Mouse (Mus musculus) E14TG2a.4 (cell line): ENCODE data around the gene Ptprf.

Experiments
- H3K27me3 ChIP-seq: 2 replicates; pipeline ENCODE4 v1.6.1; 2014; ENCODE audit warnings: low read length, control low read depth; ENCODE audit not compliant: insufficient read depth
- H3K36me3 ChIP-seq: 2 replicates; pipeline ENCODE4 v1.6.1; 2014; ENCODE audit warnings: low read length, control low read depth; ENCODE audit not compliant: insufficient read depth
- H3K4me1 ChIP-seq: replicated peaks from 2 replicates; pipeline ENCODE4 v1.6.1; 2014; ENCODE audit warnings: low read depth, low read length, control low read depth
- H3K4me3 ChIP-seq: replicated peaks from 2 replicates; pipeline ENCODE4 v1.5.1; 2014; ENCODE audit warnings: mild to moderate bottlenecking, low read length
- H3K9me3 ChIP-seq: 2 replicates; pipeline ENCODE4 v1.6.1; 2014; ENCODE audit warnings: low read length, control low read depth
- CTCF ChIP-seq: conservative IDR thresholded peaks from 2 replicates; pipeline ENCODE4 v1.5.1; 2014; ENCODE audit warnings: low read length
- NANOG ChIP-seq: IDR thresholded peaks from 2 replicates; pipeline ENCODE4 v1.6.1; 2014; ENCODE audit warnings: borderline replicate concordance, low read length, mixed read lengths
- POU5F1 ChIP-seq: IDR thresholded peaks from 2 replicates; pipeline ENCODE4 v1.6.1; 2014; ENCODE audit warnings: low read length, borderline replicate concordance

Ptprf gene

DNA sequence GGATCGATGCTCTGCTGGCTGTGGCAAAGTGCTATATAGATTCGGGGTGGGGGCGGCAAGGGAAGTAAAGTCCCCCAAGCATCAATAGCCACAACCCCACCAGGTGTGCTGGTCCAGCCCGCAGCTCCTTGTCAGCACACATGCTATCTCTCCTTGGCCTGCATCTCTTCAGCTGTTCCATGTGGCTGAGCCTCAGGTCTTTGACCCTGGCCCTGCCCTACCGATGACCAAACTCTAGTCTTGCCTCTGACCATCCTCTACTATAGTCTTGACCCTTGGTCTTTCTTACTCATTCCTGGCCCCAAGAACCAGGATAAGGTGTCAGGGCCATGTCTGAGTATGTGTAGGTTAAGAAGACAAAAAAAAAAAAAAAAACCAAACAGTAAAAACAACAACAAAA, 33.2 kb downstream of the Ptprf start:
- TF ChIP-seq CTCF: no peak
- no peak for TF ChIP-seq NANOG
- no peak for TF ChIP-seq POU5F1
- Histone ChIP-seq H3K27me3 (no peaks in the 10 kb centered on the region), H3K36me3 (peaks cover 62% of the 10 kb centered on the region), H3K4me3 (no peak overlapping the region), H3K9me3 (no peaks in the 10 kb centered on the region), H3K4me1 (peaks cover 94% of the 10 kb centered on the region)

GRCm38 (mm10) chr4:118257416-118257815, 33.8 kb downstream of the Ptprf start:
- TF ChIP-seq CTCF (no peak), POU5F1 (no peak), NANOG (no peak)

DNA sequence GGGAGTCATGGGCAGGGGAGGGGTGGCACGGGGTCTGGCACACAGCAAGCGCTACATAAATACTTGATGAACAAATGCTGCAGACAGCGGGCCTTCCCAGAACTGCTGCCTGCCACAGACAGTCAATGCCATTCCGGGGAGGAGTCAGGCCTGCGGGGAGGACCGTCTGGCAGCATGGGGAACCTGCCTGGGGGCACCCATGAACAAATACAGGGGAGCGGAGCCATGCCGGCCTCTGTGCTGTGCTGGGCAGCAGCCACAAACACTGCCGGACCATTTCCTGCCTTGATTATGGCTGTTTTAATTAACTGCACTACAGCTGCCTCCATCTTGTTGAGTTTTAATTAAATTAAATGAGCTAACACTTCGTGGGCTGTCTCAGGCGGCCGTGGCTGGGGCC, 35.0 kb downstream of the Ptprf start:
- no peaks in the 10 kb centered on the region for H3K9me3 ChIP-seq
- TF ChIP-seq NANOG: no peak
- no peak for TF ChIP-seq POU5F1
- TF ChIP-seq CTCF: no peak
- peaks cover 94% of the 10 kb centered on the region for H3K4me1 ChIP-seq
- peak overlapping the region; percentile 29; the same call in 1 of the 2 replicates for H3K4me3 ChIP-seq
- H3K27me3 ChIP-seq: no peaks in the 10 kb centered on the region
- H3K36me3 ChIP-seq: peaks cover 76% of the 10 kb centered on the region

More at GRCm38 (mm10) chr4:118257416-118257815, 33.8 kb downstream of the Ptprf start:
- Histone ChIP-seq H3K4me3 (no peak overlapping the region), H3K9me3 (no peaks in the 10 kb centered on the region), H3K36me3 (peaks cover 64% of the 10 kb centered on the region), H3K27me3 (no peaks in the 10 kb centered on the region), H3K4me1 (peaks cover 94% of the 10 kb centered on the region)

DNA sequence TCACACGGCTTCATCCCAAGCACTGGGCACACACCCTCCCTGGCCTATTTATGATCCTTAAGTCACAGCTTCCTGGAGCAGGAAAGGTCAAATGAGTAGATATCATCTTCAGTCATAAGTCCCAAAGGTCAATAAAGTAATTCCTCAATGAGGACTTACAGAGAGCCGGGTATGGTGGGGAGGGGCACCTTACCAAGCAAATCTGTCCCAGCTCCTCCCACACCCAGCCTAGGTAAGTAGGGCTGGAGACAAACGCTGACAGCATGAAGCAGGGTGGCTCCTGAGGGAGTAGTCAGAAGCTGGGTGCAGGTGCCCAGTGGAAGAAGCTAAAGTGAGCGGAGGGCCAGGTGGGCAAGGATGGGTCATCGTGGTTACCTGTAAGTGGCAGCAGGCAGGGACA, 36.3 kb downstream of the Ptprf start:
- TF ChIP-seq CTCF: no peak
- TF ChIP-seq POU5F1: no peak
- TF ChIP-seq NANOG: no peak
- no peak overlapping the region for H3K4me3 ChIP-seq
- peaks cover 98% of the 10 kb centered on the region for H3K4me1 ChIP-seq
- H3K36me3 ChIP-seq: peaks cover 89% of the 10 kb centered on the region
- H3K9me3 ChIP-seq: no peaks in the 10 kb centered on the region
- H3K27me3 ChIP-seq: no peaks in the 10 kb centered on the region

DNA sequence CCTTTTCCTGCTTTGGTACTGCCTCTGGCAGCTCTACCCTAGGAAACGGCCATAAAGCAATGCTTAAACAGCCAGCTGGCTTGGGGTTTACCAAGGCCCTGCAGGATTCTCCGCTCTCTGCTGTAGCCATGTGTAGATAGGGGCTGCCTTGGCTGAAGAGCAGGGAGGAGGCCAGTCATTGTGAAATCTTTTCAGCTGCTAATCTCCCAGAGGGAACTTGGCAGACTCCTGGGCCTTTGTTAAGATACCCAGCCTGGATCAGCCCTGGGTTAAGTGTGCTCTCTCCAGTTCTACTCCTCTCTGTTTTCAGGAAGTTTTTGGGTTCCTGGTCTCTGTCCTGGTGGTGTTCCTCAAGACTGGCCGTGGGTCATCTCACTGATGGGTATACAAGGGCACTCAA, 43.9 kb downstream of the Ptprf start:
- no peak overlapping the region; the same call in 1 of the 2 replicates for H3K4me3 ChIP-seq
- no peaks in the 10 kb centered on the region for H3K27me3 ChIP-seq
- no peaks in the 10 kb centered on the region for H3K9me3 ChIP-seq
- TF ChIP-seq POU5F1: no peak
- TF ChIP-seq NANOG: no peak
- TF ChIP-seq CTCF: no peak
- peaks cover 99% of the 10 kb centered on the region for H3K36me3 ChIP-seq
- H3K4me1 ChIP-seq: peaks cover 100% of the 10 kb centered on the region

DNA sequence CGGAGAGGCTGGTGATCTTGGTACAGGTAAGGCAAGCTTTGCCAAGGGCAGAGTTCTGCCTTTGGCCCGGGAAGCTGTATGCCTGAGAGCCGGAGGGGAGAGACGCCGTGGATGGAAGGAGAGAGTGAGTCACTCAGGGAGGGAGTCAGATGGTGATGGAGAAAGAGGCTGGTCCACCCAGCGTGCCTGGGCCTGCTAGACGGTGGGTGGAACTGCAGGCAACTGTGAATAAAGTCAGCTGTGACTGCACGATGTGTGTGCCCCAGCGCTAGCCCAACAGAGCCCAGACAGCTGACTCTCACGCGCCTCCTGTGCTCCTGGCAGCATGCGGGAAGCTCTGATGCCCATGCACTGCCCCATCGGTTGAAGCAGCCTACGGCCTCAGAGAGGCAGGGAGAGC, 45.4 kb downstream of the Ptprf start:
- no peak overlapping the region for H3K4me3 ChIP-seq
- peaks cover 99% of the 10 kb centered on the region for H3K36me3 ChIP-seq

DNA sequence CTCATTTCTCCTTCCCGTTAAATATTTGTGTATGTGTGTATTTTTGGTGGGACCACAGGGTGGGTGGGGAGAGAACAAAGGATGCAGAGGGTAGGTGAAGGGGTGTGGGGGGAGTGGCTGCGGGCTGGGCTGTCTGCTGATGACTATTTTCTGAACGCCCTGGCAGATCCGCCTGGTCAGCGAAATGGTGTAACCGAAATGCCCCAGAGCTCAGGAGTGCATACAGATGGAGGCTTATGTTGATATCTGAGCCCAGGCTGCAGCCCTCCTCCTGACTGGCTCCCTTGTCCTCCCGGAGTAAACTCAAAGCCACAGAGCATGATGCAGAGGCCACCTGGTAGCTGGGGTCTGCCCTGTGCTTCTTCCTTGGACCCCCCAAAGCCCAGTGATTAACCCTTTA, 47.4 kb downstream of the Ptprf start:
- no peak overlapping the region for H3K4me3 ChIP-seq
- TF ChIP-seq CTCF: no peak
- TF ChIP-seq NANOG: no peak
- no peak for TF ChIP-seq POU5F1
- peaks cover 73% of the 10 kb centered on the region for H3K4me1 ChIP-seq
- H3K27me3 ChIP-seq: no peaks in the 10 kb centered on the region
- H3K36me3 ChIP-seq: peaks cover 90% of the 10 kb centered on the region
- no peaks in the 10 kb centered on the region for H3K9me3 ChIP-seq

More for the DNA sequence above, 45.4 kb downstream of the Ptprf start:
- no peaks in the 10 kb centered on the region for H3K9me3 ChIP-seq
- H3K27me3 ChIP-seq: no peaks in the 10 kb centered on the region
- H3K4me1 ChIP-seq: peaks cover 85% of the 10 kb centered on the region
- TF ChIP-seq POU5F1: no peak
- TF ChIP-seq CTCF: no peak
- no peak for TF ChIP-seq NANOG

DNA sequence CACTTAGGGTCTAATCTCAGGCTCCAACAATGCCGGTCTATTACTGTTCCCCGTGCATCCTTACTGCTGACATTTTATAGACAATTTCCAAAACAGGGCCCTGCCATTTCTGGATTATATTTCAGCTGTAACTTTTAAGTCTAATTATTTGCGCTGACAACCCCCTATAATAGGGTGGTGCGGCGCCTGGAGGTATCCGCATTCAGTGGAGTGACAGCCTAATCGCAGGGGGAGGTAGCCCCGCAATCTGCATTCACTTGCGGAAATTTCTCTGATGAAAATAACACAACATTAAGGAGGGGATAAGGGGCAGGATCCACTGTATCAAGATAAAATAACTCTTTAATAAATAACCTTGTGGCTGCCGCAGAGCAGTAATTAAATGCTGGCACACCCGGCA, 47.9 kb downstream of the Ptprf start:
- Histone ChIP-seq H3K4me3 (no peak overlapping the region), H3K27me3 (no peaks in the 10 kb centered on the region), H3K4me1 (peaks cover 73% of the 10 kb centered on the region), H3K36me3 (peaks cover 90% of the 10 kb centered on the region), H3K9me3 (no peaks in the 10 kb centered on the region)
- TF ChIP-seq POU5F1 (no peak), CTCF (no peak), NANOG (no peak)

DNA sequence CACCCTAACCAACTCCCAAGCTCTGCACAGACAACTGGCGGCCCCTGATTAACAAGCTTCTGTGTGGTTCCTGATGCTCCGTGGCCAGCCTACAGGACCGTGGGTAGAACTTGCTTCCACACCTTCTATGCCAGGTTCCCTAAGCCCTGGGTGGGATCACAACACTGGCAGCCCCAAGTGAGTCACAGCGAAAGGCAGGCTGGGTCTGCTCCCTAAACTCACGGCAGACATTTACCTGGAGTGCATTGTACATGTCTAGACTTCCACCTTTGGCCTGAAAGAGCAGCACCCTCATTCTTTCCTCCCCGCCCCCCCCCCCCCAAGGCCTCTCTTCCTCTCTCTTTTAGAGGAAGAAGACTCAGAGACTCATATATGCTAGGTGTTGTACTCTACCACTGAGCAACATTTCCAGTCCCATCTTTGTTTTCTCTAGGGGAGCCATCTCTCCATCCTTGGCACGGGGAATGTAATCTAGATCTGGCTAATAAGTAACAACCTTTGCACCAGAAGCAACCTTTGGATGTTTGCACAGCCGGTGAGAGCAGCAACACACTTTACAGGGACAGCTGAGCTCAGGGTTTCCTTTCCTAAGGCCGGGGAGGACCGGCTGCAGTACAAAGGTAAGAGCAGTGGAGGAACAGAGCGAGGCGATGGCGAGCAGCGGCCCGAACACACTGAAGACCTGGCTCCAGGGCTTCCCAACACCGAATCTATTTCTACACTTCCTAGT, 51.1 kb downstream of the Ptprf start:
- H3K36me3 ChIP-seq: peaks cover 90% of the 10 kb centered on the region
- H3K4me1 ChIP-seq: peaks cover 69% of the 10 kb centered on the region
- H3K27me3 ChIP-seq: no peaks in the 10 kb centered on the region
- no peak overlapping the region for H3K4me3 ChIP-seq
- H3K9me3 ChIP-seq: no peaks in the 10 kb centered on the region
- TF ChIP-seq NANOG: no peak
